Mouse (Mus musculus) olfactory bulb, adult 2 months (tissue): ENCODE data around the gene Fyn. TPM values are rescaled to one million over a fixed set of nuclear protein-coding genes. Genes with fewer than 3 reads are reported as not detected.

Experiments used
- H3K27ac ChIP-seq: fragments of 200-500 bp; 2 replicates; pipeline ENCODE4 v1.5.1; 2012; ENCODE audit warnings: low read depth, low read length; ENCODE audit not compliant: insufficient read depth
- H3K4me1 ChIP-seq: fragments of 200-500 bp; 2 replicates; pipeline ENCODE4 v1.6.1; 2012; ENCODE audit warnings: low read length; ENCODE audit not compliant: control insufficient read depth, insufficient read depth
- H3K4me3 ChIP-seq: fragments of 200-500 bp; 2 replicates; pipeline ENCODE4 v1.5.1; 2012; ENCODE audit warnings: mild to moderate bottlenecking, low read depth, low read length, moderate library complexity; ENCODE audit not compliant: insufficient read depth
- CTCF ChIP-seq: fragments of 200-500 bp; IDR thresholded peaks from 2 replicates; pipeline ENCODE4 v1.5.1; 2012; ENCODE audit warnings: low read depth, mild to moderate bottlenecking, low read length, moderate library complexity; ENCODE audit not compliant: insufficient read depth
- POLR2A ChIP-seq: fragments of 200-500 bp; IDR thresholded peaks from 2 replicates; pipeline ENCODE4 v1.6.1; 2012; ENCODE audit warnings: mild to moderate bottlenecking, low read depth, low read length, moderate library complexity; ENCODE audit not compliant: insufficient read depth
- WGBS: fragments of 180-500 bp; shearing (Covaris S2); methylation state at CpG from one replicate; pipeline ENCODE4 v1.1.7; 2018; 5-methylcytosine and 5-hydroxymethylcytosine counted together
- polyA plus RNA-seq: library from polyadenylated mRNA; stranded (reverse); fragments of >200 nt; gene quantifications from 2 replicates; pipeline ENCODE4 v1.2.4, GENCODE M21; 2012; ENCODE audit warnings: low replicate concordance; ENCODE audit not compliant: missing spikeins, insufficient read depth, insufficient read length

The Fyn gene
- polyA plus RNA-seq, 1 experiment: 322 TPM

DNA sequence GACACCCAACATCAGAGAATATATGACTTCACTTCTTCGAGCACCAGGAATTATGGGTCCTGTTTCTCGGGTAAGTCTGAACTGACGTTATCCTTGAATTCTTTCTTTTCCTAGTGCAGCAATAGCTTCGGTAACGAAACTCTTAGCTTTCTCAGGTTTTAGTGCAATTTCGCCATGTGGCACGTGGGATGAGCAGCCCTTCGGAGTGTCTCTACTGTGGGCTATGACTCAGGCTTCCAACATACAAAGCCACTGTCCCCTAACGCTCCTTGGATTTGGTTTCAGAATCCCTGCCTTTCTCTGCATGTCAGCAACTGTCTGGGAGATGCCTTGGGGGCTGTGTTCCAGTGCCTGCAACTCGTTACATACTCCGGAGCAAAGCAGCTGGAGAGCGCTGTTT, 215.1 kb downstream of the Fyn start:
- Histone ChIP-seq H3K4me3 (no peak overlapping the region), H3K4me1 (peaks cover 17% of the 10 kb centered on the region), H3K27ac (no peak overlapping the region)
- WGBS: 74% methylated on average over 12 of the region's 12 CpGs
- TF ChIP-seq CTCF: no peak
- no peak for TF ChIP-seq POLR2A

DNA sequence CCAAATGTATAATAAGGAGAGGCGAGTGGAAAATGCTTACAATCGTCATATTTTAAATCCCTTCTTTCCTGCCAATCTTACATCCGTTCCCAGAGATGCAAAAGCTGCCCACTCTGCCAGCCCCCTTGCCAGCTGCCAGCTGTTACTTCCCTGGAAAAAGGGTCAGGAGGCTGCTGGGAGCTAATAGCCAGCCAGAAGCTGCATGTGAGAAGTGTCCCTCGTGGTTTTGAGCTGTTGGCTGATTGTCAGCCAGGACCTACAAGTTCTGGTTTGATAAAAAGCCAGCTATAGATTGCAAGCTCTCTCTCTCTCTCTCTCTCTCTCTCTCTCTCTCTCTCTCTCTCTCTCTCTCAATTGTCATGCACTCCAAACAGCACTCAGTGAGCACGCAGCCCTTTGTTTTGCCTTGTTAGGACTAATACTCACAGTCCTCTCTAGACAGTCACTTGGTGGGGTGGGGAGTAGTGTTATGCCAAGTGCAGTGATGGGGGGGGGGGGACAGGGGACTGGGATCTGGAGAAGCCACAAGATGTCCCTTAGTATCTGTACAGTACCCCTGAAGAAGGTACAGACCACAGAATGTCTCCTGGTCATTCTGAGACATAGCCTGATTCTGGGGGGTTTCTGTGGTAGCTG, 218.8 kb downstream of the Fyn start:
- 38% methylated on average over 5 of the region's 5 CpGs for WGBS
- Histone ChIP-seq H3K27ac (peak overlapping the region; percentile 18; the same call in 1 of the 2 replicates), H3K4me3 (no peak overlapping the region), H3K4me1 (peaks cover 17% of the 10 kb centered on the region)
- TF ChIP-seq CTCF: no peak
- TF ChIP-seq POLR2A: no peak

DNA sequence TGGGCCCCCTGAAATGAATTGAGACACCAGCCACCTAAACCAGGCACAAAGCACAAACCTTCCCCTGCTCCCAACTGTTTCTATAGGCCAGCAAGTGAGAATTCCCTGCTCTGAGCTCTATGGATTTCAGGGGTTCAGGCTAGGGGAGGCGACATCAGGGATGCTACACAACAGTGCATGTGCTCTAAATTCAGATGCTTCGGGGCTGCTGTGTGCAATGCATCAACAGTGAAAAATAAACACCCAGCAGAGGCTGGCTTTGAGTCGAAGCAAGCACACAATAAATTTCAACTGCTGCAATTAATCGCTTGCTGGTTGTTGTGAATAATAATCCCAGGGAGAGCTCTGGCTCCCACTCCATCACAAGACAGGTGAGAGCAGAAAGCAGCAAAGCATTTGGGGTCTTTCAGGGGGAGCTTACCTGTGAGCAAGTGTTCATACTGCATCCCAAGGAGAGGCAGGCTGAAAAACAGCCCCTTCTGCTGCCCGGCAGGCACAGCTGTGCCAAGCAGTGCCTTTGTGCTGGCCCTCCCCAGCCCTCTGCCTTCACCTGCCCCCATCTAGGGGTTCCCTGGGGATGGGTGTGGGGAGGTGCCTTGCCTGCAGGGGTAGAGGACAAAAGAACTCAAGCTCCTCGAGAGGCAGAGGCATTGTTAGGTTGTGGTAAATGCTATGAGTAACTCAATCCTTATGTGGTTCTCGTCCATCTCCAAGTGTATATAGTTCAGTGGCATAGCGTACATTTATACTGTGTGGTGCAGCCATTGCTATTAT, 219.5 kb downstream of the Fyn start:
- no peak for TF ChIP-seq CTCF
- TF ChIP-seq POLR2A: no peak
- 45% methylated on average over 8 of the region's 8 CpGs for WGBS
- H3K27ac ChIP-seq: peak overlapping the region; percentile 18; the same call in 1 of the 2 replicates
- peaks cover 17% of the 10 kb centered on the region for H3K4me1 ChIP-seq
- H3K4me3 ChIP-seq: no peak overlapping the region

DNA sequence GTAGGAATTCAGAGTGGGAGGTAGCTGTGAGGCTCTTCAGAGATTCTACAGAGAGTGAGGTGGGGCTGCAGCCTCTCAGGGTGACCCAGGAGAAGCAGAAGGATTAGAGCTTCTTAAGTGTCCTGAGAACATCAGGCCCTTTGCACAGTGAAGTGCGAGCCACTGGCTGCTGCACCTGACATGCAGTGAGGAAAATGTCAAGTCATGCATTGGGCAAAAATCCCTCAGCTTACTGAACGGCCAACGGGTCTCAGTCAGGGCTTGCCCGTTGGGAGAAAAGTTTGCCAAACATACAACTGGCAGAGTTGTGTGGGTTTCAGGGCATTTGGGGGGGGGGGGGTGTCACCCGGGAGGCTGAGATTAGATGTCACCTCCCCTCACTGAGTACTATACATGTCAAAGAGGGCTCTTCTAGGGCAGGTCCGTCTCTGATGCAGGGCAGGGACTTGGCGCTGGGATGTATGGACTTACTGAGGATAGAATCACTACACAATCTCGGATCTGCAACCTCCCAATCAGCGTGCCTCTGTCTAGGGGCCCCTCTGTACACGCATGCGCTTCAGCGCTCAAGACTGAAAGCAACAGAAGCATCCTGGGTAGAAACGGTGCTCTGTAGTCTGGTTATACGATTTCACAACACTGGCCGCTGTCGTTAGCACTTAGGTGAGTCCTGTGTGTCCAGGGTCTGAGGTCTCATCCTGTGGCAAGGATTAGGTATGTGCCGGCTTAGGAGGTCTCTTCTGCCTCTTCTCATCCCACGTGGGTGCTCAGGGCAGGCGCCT, 221.3 kb downstream of the Fyn start:
- peaks cover 14% of the 10 kb centered on the region for H3K4me1 ChIP-seq
- TF ChIP-seq POLR2A (0 out of 2 replicates have a peak, but pooled peaks have one; percentile 18), CTCF (no peak)
- WGBS: 81% methylated on average over 19 of the region's 19 CpGs
- no peak overlapping the region for H3K27ac ChIP-seq
- no peak overlapping the region for H3K4me3 ChIP-seq

DNA sequence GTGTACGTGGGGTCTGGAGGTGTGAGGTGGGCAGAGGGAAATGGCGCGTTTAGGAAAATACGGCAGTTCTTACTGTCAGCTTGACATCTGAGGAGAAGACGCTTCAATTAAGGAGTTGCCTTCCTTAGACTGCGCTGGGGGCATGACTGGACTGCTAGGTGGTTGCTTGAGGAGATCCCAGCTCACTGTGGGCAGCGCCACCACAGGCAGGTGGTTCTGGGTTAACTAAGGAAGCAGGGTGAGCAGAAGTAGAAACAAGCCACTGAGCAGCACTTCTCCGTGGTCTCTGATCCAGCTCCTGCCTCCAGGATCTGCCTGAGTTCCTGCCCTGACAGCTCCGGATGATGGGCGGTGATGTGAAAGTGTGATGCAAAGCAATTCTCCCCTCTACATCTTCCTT, 222.0 kb downstream of the Fyn start:
- Histone ChIP-seq H3K4me3 (no peak overlapping the region), H3K27ac (no peak overlapping the region), H3K4me1 (peaks cover 14% of the 10 kb centered on the region)
- no peak for TF ChIP-seq POLR2A
- no peak for TF ChIP-seq CTCF
- WGBS: 93% methylated on average over 10 of the region's 10 CpGs

DNA sequence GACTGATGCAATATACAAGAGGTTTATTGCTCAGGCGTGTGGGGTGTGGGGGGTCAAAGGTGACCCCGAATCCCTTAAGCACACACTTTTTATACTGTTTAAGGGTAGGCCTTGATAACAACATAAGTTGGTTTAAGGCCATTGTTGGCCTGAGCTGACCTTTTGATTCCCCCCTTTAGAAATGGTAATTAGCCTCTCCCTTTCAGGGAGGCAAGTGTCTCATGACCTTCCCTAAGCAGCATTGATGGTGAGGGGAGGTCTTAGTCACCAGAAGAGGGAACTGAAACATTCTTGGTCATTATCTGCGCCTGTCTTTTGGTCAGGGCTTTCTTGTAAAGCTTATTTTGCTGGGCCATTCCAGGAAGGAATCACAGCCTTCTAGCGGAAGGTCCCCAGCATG, 223.8 kb downstream of the Fyn start:
- H3K27ac ChIP-seq: no peak overlapping the region
- H3K4me3 ChIP-seq: no peak overlapping the region
- TF ChIP-seq POLR2A (no peak), CTCF (no peak)
- peaks cover 8% of the 10 kb centered on the region for H3K4me1 ChIP-seq
- 91% methylated on average over 4 of the region's 4 CpGs for WGBS

DNA sequence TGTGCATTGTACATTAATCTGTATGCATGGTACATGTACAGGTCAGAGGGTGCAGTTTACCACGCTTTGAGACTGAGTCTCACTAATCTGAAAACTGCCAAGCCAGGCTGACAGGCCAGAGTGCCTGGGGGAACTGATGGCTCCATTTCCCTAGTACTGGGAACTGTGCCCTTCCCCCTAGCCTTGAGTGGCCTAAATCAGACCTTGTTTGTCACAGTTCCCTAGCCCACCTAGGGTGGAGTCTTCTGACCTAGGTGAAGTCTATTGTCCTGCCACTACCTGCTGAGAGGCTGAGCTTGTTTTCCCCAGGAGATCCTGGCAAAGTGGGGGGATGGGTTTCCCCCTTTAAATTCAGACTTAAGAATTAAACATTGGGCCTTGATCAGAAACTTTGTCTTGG, 226.1 kb downstream of the Fyn start:
- Histone ChIP-seq H3K4me3 (no peak overlapping the region), H3K27ac (no peak overlapping the region), H3K4me1 (no peaks in the 10 kb centered on the region)
- TF ChIP-seq POLR2A: no peak
- no peak for TF ChIP-seq CTCF
- WGBS: 70% methylated on average over 1 of the region's 1 CpGs

DNA sequence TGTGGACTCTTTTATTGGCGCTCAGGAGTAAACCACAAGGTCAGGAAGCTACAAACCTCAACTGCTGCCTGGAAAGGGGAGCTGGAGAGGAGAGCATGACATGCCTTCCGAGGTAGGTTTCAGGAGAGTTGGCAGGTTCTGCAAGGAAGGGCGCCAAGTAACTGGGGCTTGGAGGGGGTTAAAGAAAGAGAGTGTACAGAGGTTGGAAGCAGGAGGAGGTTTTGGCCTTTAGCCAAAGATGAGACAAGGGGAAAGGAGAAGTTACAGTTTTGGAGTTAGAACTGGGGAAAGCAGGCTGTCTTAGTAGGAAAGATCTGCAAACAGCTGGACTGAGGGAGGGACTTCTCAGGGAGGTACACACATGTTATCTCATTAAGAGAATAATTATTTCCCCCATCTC, 227.2 kb downstream of the Fyn start:
- H3K4me1 ChIP-seq: no peaks in the 10 kb centered on the region

DNA sequence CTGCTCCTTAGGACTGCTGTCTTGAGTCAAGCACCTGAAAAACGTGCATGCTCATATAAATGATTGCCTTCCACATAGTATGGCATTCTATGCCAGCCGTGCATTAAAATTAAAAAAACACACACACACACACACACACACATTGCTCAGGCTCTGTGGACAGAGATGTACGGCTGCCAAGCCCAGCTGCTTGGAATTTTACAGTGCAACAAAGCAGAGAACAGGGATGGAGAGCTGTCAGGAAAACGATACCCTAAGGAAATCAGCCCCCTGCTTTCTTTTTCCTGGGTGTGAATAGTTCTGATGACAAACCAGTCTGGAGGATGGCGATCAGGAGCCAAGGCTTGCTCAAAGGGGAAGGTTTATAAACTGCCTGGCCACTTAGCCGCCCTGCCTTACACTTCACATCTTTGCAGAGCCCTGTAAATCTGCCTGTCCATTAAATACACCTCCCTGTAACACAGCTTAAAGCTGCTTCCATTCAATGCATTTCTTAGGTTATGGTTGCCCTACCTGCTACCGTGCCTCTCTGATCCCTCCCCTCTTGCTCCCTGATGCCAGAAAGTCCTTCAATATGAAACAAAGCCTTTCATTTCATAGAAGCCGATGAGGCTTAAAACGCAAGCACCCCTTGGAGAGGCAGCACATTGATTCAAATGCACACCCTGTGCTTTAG, 228.6 kb downstream of the Fyn start:
- H3K27ac ChIP-seq: no peak overlapping the region
- TF ChIP-seq POLR2A (no peak), CTCF (no peak)
- H3K4me3 ChIP-seq: no peak overlapping the region
- H3K4me1 ChIP-seq: no peaks in the 10 kb centered on the region
- 54% methylated on average over 9 of the region's 9 CpGs for WGBS

More for the DNA sequence above, 227.2 kb downstream of the Fyn start:
- 70% methylated on average over 3 of the region's 3 CpGs for WGBS
- no peak overlapping the region for H3K4me3 ChIP-seq
- no peak overlapping the region for H3K27ac ChIP-seq
- TF ChIP-seq CTCF (no peak), POLR2A (no peak)
